Mouse (Mus musculus) activated CD4-positive, CD25-positive, alpha-beta regulatory T cell, adult 4 months (primary cell): ENCODE measurements around the gene Cox17. TPM values are rescaled to one million over a fixed set of nuclear protein-coding genes. Genes with fewer than 3 reads are reported as not detected.

Experiments
- ATAC-seq: one replicate; pipeline ENCODE4 v1.8.0; 2017
- polyA plus RNA-seq, 2 experiments: library from polyadenylated mRNA; unstranded; fragments of 100-300 nt; shearing (Covaris generic); gene quantifications; one replicate each; pipeline ENCODE4 v1.2.1; 2017

The Cox17 gene
- polyA plus RNA-seq, 2 experiments from 2014 or later, result 254 to 296 TPM

DNA sequence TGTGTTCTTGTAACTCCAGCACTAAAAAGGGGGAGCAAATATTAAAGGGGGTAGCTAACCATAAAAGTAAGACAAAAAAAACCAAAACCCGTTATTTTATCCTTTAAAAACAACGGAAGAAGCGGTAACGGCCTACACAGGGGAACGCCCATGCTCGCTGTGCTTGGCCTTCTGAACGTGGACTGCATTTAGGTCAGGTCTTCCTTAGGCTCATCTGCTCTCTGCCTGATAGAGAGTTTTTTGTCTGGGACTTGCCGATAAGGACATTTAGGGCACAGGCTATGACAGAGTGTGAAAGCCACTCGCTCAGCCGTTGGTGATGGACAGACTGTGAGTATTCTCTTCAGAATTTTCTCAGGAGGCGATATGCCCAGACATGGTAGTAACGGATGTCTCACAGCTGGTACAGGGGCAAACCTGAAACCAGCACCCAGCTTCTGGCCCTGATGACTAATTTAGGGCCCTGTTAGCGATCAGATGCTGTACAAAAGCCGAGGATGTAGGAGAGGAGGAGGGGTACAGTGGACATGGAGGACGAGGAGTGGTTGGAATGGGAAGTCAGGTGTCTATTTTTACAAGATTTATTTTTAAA, 25.0 kb downstream of the Cox17 start:
- ATAC-seq, result no peak

DNA sequence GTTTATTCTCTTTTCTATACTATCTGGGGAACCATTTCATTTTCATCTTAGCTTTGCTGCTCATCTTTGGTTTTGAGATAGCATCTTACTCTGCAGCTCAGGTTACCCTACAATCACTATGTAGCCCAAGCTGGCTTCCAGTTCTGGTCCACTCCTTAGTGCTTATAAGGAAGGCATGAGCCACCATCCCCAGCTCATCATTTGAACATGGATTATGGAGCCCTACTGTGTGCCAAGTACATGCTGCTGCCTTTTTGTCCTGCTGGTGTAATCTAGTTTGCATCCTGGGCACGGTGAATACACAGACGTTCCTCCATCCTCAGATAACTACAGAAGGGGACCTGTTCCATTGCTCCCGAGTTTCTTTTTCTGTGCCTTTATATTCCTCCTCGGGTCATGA, 26.1 kb downstream of the Cox17 start:
- no peak for ATAC-seq

DNA sequence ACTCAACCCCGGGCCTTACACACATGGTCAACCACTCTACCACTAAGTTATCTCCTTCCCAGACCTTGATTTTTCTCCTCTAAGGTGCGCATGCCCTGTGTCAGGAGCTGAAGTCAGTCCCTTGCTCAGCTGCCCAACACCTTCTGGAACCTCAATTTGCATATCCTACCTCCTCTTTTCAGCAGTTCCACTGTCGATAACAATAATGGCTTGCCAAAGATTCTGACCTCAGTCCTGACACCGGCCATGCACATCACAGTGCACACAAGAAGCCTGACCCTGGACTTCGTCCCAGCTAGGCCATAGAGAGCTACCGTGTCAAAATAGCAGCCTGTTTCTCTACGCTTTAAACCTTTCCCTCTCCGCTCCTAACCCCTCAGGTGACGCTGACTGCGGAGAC, 26.6 kb downstream of the Cox17 start:
- no peak for ATAC-seq

DNA sequence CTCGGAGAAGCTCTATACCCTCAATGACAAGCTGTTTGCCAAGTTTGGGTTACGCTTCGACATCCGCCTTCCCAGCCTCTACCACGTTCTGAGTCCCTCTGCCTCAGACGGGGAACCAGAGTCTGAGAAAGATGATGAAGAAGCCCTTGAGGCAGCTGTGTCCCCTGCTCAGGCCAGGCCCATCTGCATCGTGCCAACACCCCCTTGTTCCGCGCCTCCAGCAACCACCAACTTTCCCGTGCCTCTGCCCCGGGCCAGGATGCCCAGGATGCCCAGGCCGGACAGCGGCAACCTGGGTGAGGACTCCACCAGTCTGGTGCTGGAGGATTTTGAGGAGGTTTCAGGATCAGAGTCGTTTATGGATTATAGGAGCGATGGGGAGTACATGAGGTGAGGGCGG, 27.1 kb downstream of the Cox17 start:
- no peak for ATAC-seq

DNA sequence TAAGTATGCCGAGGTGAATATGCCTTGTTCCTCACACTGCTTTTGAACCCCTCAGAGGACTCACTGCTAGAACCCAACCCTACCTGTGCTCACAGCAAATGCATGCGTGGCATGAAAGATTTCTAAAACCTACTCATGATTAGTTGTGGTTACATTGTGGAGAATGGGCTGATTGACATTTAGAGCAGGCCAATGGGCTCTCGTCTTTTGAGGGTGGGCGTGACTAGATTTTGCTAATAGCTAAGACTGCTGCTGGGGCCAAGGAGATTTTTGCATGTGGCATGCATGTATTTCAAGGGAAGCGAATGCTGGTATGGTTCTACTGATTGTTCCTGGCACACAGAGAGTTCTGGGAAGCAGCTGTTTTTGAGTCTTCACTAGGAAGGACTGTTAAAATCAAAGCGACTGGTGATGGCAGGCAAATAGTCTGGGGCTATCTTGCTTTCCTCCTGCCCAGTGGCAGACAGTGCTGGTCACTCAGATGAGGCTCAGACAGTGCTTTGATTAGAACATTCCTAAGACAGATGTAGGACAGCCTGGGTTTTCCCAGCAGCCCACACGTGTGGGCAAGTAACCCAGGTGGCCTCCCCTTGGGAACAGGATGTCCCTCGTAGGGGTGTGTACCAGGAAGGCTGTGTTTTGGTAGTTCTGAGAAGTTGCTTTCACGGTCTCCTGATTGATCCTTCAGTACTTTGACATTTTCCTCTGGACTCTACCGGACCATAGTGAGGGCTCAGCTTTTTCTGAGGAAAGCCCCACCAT, 27.8 kb downstream of the Cox17 start:
- ATAC-seq, result peak; percentile 58

DNA sequence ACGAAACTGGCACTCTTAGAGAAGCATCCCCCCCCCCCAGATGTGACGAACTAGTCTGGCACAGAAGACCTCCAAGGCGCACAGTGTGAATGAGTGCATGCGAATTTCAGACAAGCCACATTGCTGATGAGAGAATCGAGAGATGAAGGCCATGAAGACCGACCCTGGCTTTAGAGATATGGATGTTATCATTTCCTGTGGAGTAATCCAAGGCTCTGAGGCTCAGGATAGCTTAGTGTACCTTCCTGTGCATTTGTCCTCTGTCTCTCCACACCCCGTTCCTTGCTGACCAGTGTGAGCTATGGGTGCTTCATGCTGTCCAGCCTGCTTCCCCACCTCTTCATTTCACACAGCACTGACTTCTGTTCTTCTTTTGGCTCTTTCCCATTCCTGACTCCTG, 28.4 kb downstream of the Cox17 start:
- no peak for ATAC-seq

DNA sequence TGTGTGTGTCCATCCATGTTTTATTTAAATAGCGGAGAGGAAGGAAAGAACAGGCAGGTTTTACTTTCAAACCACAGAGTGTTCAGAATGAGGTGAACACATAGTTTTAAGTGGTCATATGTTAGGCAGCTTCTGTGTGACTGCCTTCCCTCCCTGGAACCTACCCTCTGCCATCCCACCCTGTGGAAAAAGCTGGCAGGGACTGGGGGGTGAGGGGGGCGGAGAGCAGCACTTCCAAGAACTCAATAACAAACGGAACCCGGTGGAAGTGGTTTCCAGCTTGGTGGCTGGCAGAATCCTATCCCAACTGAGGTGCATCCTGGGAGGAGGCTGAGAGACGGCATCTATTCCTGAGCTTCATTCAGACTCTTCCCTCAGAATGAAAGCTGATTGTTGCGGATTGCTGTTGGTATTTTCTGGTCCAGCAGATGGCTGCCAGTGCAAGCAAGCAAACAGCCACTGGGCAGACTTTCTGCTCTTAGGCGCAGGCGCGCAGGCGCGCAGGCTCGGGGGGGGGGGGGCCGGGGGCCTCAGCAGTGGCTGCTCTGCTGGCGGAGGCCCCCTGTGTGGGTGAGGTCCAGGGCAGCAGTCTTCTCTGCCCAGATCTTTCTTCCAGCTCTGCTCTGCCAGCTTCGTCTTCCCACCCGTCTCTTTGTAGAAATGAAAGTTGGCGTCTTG, 29.5 kb downstream of the Cox17 start:
- ATAC-seq, result peak; percentile 55

DNA sequence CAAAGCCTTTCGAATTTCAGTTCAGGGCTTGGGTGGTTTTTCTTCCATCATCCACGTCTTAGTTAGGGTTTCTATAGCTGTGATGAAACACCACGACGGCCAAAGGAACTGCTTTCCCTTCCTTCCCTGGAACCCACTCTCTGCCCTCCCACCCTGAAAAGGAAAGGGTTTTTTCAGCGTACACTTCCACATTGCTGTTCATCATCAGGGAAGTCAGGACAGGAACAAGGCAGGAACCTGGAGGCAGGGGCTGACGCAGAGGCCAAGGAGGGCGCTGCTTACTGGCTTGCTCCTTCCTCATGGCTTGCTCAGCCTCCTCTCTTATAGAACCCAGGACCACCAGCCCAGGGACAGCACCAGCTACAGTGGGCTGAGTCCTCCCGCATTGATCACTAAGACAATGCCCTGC, 30.1 kb downstream of the Cox17 start:
- ATAC-seq, result peak; percentile 34

DNA sequence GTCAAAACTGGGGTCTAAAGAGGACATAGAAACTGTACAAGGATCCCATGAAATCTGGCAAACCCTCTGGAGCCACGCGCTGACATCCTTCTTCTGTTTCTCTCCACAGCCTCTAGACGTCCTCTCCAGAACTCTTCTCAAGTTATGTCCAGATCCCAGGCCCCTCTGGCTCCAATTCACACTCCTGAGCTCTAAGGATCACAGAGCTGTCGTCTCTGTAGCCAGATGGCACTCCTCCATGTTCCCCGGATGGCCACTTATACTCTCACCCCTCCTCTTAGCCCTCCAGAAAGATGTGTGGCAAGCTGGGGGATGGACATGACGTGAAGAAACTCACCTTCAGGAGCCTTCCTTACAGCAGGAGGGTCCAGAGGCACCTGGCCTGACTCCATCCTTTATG, 30.8 kb downstream of the Cox17 start:
- no peak for ATAC-seq

DNA sequence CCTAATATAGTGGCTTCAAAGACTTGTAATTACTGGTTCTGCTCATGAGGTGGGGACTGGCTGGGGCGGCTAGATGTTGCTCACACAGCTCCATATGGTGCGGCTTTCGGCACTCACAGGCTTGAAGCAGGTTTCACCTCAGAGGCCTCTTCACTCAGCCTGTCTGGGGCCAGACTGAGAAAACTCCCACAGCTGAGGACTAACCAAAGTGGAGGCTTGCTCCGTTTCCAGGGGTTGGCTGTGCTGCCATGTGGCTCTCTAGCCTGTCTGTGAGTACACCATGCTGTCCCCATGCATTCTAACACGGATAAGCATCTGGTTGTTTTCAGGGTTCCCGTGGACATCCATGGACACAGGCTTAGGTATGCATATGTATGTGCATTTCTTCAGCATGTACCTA, 31.8 kb downstream of the Cox17 start:
- ATAC-seq, result no peak

DNA sequence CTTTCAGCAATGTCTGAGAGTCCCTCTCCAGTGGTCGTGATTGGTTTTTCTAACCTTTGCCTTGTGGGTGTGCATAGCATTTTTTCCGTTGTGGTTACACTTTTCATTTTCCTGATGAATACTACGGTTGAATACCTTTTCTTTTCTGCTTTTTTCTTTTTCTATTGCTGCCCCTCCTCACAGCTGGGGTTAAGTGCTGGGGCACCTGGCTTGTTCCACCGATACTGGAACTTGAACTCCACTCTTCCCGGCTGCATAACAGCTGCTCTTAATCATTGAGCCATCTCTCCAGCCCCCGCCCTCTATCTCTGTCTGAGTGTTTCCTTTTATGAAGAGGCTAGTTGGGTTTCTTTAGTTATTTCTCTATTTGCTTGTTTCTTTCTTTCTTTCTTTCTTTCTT, 32.3 kb downstream of the Cox17 start:
- no peak for ATAC-seq

DNA sequence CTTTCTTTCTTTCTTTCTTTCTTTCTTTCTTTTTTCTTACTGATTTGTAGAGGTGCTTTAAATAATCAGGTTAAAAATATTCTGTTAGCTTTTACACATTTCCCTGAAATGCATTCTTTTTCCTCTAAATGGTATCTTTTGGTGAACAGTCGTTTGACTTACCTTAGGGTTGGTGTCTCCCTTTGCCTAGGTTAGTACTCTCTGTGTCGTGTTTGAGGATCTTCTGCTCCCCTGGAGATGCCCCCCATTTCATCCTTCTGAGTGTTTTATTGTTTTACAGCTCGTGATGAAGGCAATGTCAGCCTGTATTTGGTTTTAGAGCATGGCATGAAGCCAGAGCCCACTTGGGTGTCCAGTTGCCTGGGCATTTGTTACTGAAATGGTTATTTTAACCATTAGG, 32.7 kb downstream of the Cox17 start:
- ATAC-seq, result no peak

DNA sequence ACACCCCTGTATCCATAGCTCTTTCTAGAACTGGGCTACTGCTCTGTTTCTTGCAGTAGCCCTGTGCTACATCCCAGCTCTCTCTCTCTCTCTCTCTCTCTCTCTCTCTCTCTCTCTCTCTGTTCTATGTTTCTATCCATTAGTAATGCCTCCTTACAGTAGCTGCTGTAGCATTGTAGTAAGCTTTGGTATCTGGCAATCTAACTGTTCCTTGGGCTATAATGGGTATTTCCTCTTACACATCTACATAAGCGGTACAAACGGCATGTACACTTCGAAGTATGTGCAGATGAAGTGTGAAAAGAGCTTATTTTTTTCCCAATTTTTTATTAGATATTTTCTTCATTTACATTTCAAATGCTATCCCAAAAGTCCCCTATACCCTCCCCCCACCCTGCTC, 33.1 kb downstream of the Cox17 start:
- ATAC-seq, result no peak

DNA sequence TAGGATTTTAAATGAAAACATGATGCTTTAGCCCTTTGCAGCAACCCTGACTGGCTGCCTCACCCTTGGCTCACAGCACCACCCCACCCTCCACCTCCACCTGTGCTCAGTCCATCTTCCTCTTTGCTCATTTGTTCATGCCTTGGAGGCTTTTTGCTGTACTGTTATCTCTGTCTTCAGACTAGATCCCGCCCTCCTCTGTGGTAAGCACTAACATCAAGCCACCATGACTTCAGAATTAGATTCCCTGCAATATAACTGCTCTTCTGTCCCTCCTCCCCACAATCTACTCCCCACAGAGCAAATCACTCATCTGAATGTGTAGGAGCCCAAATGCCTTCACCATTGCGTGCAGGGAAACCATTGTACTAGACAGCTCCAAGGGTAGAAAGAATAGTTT, 36.9 kb downstream of the Cox17 start:
- no peak for ATAC-seq

DNA sequence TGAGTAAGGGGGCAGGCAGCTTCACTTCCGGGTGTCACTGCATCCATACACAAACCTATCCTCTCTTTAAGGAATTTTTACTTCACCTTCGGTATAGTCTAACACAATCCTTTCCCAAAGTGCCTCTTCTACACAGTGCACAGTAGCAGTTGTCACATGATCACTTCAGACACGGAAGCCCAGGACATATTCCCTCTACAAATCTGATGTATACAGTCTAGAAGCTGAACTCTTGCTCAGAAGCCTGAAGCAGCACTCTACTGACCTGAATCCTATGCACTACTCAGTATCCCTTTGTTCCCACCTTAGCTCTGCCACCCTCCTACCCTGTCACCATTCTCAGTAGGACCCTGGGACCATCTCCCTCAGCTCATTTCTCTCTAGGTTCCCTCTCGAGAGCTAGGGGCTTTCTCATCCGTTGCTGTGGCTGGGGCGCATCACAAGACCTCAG, 38.4 kb downstream of the Cox17 start:
- no peak for ATAC-seq

DNA sequence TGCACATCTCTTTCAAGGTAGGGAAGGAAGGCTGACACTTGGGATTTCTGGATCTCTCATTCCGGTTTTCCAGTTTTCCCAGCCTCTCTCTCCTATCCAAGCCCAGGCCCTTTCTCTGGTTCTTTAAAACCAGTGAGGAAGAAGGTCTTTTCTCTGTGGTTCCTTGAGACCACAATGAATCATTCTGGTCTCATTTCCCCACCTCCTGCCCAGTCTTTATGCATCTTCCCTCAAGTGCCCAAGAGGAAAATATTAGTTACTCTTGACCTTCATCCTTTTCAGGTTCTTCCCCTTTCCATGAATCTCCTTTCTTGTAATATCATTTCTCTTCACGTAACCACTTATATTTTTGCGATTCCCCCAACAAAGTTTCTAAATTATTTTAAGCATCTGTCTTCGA, 38.9 kb downstream of the Cox17 start:
- no peak for ATAC-seq

DNA sequence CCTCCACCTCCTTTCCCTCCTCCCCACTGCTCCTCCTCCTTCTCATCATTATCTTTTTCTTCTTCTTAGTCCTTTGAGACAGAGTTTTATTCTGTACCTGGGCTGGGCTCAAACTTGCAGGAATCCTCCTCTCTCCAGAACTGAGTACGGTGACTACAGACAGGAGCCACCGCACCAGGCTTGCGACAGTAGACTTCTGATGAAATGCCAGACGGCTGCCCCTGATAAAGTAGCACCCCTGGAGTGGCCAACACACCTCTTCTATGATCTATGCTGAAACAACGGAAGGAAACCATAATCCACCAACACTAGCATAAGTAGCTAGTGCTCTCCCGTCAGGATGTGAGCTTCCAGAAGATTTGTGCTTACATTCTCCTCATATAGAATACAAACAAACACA, 40.6 kb downstream of the Cox17 start:
- ATAC-seq, result no peak

DNA sequence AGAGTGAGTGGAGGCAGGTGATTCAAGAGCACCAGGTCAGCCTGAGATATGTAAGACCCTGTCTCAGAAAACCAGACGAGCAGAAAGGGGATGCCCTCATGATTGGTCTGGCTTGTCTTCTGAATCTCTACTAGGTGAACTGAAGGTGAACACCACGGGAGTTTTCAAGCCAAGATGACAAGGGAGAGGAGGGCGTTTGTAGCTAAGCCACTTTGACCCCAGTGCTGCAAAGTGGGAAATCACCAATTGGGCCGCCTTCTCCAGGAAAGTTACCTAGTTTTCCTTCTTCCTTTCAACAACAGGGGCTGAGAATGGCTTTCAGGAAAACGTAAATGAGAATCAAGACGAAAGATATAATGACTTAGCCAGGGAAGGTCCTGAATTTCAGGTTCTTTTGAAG, 42.0 kb downstream of the Cox17 start:
- no peak for ATAC-seq

DNA sequence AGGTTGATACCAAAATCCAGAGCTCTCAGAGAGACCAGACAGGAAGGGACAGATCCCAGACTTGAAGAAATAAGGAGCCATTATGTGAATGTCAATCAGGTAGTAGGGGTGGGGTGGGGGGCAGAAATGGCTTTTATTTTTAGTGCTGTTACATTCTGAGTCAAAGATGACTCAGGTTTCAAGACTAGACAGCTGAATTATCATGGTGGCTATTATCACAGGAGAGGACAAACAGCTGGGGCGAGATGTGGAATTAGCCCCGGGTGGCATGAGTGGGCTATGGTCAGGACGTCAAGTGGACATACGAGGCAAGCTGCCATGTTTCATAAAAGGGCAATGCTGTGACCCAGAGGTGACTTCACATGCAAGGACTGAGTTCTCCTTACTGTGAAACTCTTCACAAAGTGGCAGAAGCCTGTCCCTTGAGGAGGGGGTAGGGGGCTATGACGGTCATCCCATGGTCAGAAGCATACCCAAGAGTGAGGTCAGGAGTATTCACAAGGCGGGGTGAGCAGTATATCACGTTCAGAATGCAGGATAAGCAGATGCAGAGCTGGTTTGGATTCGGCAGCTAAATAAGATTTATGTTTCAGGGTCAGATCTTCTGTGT, 42.6 kb downstream of the Cox17 start:
- no peak for ATAC-seq

DNA sequence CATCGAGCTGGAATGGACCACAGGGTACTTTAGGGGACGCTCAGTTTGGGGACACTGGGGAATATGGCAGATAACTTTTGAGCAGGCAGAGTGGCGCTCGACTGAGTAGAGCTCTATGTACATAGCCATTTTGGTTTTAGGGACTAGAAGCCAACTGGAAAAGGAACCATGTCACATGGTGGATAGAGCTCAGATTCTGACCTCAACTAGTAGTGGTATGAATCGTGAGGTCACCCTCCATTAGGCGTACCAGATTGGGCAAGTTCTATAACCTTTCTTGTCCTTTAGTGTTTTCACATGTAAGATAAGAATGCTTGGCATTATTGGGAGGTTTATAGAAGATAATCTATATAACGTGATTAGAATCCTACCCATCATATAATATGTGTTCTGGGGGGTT, 43.5 kb downstream of the Cox17 start:
- ATAC-seq, result no peak

DNA sequence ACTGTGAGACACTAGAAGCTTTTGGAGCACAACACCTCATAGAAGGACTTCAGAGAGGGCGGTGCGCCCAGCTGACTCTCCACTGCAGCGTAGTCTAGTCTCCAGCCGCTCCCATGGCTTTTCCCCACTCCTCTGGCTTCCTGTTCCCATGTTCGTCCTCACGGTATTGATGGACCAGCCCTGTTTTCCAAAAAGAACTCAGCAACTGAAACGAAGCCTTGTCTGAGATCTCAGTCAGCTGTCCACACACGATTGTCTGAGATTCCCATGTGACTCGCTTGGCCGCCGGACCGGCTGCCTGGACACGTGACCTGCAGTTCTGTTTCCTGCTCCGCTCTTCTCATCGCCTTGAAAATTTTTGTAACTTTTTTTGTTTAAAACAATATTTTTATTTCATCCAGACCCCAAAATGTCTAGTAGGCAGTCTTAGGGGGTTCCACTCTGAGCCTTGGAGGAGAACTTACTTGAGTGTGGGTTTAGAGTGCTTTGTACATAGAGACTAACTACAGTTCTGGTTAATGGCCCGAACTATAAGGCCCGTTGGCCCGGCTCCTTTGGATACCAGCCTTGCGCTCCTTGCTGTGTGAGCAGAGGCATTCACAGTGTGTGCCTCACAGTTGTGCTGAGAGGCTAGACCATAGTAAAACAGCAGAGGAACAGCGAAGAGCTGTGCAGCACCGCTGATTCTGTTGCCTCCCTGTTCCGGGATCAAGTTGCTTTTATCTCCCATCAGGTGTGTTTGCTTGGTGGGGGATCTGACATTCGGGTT, 45.5 kb downstream of the Cox17 start:
- ATAC-seq, result no peak

DNA sequence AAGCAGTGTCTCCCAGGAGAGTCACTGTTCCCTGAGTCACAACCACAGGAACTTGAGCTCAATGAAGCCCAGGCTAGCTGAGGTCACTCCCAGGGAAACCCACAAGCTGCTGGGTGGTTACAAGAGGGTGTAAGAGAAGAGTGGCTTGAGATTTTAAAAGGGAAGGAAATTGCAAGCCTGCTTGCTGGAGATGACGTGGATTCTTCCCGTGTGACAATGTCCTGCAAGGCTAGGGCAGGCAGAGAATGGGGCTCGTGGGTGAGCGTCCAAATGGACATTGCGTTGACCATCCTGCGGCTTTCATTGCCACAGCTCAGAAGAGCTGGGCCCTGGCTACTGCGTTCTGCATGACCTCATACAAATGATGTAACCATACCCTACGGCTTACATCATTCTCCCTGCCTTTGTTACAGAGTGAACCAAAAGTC, 47.4 kb downstream of the Cox17 start:
- ATAC-seq, result no peak
